Mouse (Mus musculus) urinary bladder, adult 2 months (tissue): ENCODE data around the gene 1700029J07Rik. TPM values are rescaled to one million over a fixed set of nuclear protein-coding genes. Genes with fewer than 3 reads are reported as not detected.

Experiments
- DNase-seq: peaks from one replicate; pipeline ENCODE4 v3.0.0; 2022; ENCODE audit warnings: low spot score
- polyA plus RNA-seq: library from polyadenylated mRNA; depleted of rRNA; stranded (reverse); fragments of >200 nt; gene quantifications from 2 replicates; pipeline ENCODE4 v1.2.3, GENCODE M21; 2012; rRNA removed

Gene 1700029J07Rik
- 8.5 and 11.2 TPM in 2 replicates for polyA plus RNA-seq

DNA sequence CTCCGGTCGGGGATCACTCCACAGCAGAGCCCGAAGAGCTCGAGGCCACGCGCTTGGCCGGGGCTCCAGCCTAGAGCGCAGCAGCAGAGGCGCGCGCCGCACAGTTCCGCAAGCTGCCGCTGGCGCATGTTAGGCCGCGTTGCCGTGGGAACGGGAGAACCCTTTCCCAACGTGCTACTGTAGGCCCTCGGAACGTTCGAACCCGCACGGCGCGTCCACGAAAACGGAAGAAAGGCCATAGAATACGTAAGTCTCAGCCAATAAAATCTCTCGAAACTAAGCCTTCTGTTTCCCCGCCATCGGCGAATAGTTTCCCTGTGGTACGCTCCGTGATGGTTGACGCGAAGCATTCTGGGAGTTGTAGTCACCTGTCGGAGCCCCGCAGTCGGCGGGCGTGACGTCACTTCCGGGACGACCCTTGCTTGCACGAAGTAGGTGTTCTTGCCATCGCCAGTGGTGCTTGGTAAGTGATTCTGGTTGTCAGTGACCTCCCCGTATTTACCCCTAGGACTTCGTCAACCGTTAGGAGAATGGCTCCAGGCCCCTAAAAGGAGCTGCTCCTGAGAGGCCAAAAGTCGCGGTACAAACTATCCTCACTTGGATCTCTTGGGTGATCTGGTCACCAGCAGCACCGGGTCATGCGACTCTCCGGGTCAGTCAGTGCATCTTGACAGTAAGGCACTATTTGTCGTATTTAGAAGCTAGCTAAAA is at the start of gene 1700029J07Rik, which contains the start of gene Ufsp2:
1700029J07Rik (minus strand) TSS at position 127 of the 711 bp plus-strand sequence.
Ufsp2 (plus strand) TSS at position 403 of the 711 bp plus-strand sequence.
- peak; percentile 88 for DNase-seq

DNA sequence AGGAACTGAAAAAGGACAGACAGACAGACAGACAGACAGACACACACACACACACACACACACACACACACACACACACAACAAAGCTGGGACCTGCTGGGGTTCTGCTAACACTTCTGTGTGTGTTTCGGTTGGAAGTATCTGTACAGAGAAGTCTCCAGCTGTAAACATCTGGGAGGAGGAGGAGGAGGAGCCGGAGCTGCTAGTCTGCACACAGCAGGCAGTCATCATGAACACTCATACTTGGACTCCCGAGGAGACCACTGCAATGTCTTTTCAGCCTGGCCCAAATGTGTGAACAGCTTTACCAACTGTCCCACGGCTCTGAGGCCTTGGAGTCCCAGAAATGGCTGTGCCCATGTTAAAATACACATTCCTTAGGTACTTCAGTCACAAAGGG is 49.3 kb upstream of the 1700029J07Rik start:
- DNase-seq, result no peak

DNA sequence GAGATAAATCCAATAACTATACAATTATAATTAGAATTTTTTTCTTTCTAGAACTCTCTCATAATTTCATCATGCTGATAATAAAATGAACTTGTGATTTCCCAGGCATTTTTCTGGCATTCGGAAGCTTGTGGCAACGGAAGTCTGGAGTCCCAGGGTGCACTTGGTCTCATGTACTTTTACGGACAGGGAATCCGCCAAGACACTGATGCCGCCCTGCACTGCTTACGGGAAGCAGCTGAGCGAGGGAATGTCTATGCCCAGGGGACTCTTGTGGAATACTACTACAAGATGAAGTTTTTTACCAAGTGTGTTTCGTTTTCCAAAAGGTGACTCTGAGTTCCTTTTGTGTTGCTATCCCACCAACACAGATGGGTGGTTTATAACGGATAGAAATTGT is 47.7 kb upstream of the 1700029J07Rik start:
- no peak for DNase-seq

DNA sequence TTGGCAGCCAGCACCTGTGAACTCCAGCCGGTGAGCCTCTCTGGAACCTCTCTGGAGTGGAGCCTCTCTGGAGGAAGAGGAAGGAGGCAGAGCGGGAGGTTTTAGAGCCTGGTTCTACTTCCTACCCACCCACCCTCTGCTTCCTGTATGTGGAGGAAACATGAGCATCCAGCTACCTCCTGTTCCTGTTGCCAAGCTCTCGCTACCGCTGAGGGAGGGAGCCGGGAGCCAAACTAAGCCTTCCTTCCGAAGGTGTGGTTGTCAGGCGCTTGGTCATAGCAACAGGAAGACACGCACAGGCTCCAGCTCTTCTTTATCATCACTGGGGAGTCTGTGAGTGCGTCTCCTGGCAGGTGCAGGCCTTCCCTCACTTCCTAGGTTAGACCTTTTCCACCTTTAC is 47.2 kb upstream of the 1700029J07Rik start:
- DNase-seq, result no peak

DNA sequence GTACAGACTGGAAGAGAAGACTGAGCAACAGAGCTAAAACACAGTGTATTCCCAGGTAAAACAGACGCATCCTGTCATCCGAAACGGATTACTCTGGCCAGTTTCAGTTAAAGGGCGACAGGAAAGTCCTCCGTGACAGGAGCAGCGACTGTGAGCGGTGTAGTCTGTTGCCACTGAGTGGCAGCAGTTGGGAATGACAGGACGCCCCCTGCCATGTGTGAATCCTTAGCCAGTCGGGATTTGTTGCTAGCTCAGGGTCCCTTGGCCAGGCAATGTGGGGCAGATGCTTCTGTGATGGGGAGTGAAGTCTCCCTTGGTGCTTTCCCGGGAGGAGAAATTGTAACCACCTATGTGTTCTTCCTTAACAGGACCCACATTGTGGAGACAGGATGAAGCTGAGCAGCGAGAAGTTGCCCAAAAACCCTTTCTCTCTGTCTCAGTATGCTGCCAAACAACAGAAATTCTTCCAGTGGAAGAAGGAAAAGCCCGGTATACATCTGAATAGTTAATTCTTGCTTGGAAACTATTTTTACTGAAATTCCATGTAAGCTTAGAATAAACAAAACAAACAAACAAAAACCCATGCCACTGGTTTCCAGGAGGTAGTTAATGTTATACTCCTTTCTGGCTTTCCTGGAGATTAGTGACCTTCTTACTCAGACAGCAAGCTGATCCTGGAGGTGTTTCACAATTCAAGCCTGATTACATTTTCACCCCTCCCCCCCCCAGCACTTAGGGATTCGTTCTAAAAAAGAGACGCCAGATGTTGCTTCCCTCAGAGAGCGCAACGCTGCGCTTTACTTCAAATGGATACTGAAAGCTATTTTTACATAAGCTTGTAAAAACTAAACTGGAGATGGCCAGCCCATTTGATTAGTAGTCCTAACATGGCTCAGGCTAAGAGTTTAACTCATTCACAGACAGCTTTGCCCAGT is 36.0 kb upstream of the 1700029J07Rik start:
- DNase-seq, result no peak

DNA sequence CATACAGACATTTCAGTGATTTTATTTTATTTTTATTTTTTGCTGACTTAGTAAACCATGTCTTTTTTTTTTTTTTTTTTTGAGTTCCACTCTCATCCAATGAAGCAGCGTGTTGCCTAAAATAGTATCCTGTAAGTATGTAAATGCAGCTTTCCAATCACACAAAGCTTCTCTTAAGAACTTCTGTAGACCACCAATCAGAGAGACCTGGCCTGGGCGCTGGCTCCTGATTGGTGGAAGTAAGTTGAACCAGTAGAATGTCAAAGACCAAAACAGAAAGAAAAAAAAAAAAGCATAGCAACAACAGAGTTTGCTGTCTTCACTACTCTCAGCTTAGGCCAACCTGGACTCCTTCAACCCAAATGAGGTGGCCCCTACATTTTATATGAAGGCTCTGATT is 35.3 kb upstream of the 1700029J07Rik start:
- DNase-seq, result no peak

DNA sequence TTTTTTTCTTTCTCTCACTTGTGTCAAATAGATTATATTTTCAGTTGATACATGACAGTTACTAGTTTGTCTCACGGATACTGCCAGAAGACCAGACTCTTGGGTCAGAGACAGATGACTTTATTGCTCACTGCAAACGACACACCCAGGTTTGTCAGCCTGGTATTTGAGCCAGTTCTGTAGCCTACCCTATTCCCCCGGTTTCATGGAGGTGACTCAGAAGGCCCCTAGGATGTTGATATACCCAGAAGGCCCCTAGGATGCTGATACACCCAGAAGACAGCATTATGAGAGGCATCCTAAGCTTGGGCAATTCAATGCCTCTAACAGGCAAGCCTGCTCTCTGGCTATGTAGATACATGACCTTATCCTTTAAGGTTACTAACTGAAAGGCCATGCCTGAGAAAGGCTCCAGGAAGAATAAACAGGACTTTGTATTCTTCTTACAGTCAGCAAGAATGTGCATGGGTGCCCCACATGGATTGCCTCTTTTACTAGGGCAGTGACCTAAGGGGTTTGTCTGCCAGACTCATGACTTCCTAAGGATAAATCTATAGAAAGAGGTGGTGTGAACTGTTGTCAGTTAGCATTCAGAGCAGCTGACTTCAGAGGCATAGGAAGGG is 32.1 kb upstream of the 1700029J07Rik start:
- no peak for DNase-seq

DNA sequence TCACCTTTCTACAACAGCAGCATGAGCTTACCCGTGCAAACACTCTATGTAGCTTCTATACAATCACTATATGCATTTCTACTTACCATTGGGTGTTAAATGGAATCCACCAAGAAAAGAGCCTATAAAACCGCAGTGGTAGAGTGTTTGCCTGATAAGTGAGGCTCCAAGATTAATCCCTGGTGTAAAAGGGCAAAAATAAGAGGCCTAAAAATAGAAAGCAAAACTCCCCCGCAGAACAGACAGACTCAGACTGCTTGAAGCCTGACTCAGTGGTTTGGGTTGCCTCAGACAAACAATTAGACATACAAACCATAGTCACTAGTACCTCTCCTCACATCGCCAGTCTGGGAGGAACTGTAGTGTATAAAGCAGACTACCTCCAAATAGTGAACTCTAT is 30.5 kb upstream of the 1700029J07Rik start, which contains the start of gene Ankrd37:
Ankrd37 (minus strand) TSS at position 112 of the 400 bp plus-strand sequence.
- DNase-seq, result no peak

DNA sequence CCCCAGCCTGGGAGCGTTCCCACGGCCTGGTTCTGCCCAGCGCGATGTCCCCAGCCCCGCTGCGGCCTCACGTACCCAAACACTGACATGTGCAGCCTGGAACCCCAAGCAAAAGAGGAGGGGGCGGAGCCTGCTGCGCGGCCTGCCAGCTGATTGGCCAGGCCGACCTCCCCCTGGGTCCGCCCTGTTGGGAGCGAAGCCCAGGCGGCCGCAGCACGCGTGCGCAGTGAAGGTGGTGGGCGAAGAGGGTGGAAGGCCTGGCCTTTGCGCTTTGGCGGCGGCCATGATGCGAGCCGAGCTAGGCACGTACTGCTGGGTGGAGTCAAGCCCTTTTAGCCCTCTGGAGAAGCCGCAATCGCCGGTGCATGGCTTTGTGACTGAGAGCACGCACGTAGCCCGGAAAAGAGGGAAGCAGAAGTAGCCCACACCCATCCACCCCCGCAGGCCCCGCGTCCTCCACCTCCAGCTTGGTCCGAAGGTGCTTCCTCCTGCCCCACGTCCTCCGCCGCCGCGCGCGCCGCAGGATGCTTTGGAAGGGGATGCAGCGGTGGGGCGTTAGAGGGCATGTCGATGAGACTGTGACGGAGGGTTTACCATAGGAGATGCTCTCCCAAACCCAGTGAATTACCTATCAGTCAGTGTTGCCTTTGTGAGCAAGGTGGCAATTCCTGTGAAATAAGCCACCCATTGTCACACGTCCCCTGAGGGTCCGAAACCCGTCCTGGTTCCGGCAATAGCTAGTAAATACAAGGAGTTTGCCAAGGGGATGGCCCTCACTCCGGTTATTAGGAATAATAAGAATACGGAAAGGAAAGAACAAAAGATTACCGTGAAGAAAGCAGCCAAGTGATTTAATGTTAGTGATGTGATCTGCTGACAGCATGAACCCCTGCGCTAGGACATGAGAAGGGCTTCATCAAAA is 25.0 kb upstream of the 1700029J07Rik start:
- DNase-seq, result peak; percentile 97

DNA sequence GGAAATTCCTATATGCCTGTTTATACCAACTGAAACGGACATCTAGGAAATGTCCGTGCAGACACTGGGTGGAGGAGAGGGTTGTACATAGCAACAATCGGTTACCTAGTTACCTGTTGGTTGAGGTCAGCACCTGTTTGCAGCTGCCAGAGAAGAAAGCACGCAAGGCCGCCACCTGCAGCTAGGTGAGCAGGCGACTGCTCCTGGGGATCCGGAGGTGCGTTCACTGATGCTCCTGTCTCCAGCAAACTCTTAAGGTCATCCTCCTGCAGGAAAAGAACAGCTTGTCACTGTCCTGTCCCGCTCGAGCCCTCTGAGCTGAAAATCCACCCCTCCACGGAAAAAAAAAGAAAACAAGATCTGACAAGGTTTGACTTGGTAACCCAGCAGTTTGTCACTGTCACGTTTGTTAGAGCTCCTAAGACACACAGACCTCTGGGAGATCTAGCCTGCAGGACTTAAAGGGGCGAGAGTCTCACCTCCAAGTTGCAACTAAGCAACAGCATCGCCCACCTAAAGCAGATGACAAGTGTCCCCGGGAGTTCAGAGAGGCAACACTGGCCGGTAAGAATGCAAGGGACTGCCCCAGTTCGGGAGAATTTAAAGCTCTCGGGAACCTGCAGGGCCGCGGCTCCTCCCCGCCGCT is 24.2 kb upstream of the 1700029J07Rik start, which contains the start of gene Lrp2bp:
Lrp2bp (plus strand) TSS at position 166 of the 646 bp plus-strand sequence.
- DNase-seq, result no peak

DNA sequence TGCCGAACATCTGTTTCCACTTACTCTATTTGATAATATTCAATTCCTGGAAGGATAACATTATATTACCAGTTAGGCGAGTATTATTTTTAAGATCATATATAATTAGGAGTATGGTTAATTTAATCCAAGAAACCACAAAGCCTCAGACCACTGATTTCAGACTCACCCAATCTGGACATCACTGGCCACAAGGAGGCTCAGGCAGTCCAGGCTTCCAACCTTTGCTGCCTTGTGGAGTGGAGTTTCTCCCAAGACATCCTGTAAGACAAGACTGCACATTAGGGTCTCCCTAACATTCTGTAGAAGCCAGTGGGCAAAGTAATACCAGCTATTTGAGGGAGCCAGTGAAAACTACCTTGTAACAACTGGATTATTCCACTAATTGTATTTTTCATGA is 23.2 kb upstream of the 1700029J07Rik start:
- no peak for DNase-seq

DNA sequence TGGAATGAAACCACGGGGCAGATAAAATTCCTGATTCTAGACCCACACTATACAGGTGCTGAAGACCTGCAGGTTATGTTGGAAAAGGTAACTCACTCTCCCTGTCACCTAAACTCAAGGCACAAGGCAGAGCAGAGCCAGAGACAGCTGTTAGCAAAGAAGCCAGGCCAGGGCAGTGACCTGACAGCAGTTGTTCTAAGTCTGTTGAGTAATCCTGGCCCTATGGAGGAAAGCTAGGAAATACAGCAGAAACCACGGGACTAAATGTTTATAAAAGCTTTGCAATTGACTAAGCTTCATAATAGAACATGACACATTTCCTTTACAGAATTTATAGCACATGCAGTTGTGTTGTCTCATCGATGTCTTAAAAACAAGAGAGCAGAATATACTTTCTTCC is 20.5 kb upstream of the 1700029J07Rik start:
- DNase-seq, result no peak

DNA sequence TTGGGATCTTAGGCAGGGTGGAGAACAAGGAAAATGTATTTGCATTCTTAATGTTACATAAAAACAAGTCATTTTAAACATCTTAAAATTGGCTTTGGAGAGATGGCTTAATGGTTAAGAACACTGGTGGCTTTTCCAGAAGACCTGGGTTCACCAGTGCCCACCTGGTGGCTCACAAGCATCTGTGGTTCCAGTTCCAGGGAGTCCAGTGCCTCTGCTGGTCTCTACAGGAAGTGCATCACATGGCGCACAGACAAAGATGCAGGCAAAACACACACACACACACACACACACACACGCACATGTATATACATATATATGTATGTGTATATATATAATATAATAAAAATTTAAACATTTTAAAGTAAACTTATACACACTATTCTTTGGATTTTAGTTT is 19.1 kb upstream of the 1700029J07Rik start:
- no peak for DNase-seq

DNA sequence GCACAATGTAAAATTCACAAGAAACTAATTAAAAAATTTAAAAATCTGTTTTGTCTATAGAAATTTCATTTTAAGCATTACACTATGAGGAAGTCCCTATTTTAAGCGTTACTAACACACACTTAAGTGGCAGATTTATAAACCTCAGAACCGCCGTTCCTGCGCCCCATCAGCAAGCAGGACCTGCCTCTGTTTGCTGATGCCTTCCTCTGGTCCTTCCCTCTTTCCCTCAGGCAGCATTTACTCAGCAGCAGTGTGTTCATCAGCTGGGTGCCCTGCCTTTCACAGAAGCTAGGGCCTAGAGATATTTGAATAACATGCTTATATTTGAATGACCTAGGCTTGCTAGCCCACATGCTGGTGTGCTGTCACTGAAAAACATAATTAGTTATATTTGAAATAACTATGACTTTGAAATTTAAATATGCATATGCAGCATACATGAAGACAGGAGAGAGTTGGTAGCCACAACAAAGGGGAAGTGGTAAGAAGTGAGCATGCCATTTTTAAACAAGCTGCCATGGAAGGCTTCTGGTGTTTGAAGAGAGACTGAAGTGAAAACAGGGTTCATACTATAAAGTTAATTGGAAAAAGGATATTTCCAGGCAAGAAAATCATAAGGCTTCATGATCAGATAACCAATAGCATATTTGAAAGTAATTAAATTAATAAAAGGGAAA is 15.7 kb upstream of the 1700029J07Rik start:
- DNase-seq, result no peak

DNA sequence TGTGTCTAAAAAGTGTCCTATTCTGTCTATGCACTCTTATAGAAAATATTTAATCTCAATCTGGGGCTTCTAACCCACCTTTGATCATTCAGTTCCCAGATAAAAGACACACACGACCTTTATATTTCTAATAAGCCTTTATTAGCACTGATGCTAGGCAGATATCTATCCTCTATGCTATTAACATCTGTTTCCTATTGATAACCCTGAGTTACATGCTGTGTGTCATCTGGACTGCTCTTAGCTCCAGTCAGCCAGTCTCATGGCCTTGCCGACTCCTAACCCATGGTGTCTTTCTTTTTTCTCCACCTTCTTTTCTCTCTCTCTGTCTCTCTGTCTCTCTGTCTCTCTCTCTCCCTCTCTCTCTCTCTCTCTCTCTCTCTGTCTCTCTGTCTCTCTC is 13.1 kb upstream of the 1700029J07Rik start:
- no peak for DNase-seq

DNA sequence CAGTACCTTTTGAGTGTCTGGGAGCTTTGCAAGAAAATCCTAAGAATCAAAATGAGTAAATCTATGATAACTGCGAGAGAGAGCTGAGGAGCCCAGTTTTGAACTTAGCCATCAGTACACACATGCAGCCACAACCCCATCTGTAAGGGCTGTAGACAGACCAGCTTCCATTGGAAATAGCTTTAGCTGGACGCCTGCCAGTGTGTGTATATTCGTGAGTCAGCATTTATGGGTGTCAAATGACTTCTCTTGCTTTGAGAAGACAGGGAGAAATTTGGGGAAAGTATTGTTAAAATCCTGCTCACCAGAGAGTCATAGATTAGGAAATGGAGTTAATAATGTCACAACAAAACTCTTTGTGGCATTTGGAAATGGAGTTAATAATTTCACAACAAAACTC is 11.6 kb upstream of the 1700029J07Rik start:
- DNase-seq, result no peak

DNA sequence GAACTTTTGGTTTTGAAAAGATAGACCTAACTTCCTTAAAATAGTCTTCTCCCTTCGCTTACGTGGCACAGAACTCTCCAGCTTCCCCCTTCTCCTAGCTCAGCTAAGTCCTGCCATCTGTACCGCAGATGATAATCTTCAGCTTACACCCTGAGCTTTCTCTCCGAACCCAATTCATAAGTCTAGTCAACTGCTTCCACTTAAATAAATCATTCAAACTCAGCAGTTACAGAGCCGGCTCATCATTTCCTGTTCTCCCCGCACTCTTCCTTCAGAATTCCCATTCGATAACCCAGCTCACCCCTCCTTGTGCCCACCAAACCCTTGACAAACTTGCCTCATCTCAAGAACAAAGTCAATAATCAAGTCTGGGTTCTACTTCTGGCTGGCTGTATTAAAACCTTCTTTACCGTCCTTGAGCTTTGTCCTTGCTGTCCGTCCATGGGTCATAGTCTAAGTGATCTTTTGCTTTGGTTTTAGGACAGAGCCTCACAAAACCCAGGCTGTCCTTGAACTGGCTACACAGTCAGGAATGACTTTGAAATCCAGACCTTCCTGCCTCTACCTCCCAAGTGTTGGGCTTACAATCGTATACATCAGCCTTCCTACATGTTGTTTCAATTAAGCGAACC is 901 bp upstream of the 1700029J07Rik start:
- DNase-seq, result no peak

DNA sequence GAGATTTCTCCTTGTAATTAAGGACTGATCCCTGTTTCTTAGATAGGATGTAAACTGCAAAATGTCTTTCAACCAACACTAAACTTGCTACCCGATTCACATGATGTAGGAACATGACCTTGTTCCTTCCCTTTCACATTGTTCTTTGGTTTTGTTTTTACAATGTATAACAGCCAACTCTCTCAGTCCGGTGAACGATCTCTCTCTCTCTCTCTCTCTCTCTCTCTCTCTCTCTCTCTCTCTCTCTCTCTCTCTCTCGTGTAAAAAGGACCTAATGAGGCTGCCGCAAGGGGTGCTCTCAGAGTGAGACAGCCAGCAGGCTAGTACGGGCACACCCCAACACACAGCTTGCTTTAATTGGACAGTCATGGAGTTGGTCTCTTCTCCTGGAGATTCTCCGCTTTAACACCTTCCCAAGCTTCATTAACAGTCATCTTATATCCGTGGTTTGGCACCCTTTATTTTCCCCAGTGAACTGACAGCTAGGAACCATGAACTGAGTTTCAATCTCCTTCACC is 1.0 kb downstream of the 1700029J07Rik start:
- no peak for DNase-seq

DNA sequence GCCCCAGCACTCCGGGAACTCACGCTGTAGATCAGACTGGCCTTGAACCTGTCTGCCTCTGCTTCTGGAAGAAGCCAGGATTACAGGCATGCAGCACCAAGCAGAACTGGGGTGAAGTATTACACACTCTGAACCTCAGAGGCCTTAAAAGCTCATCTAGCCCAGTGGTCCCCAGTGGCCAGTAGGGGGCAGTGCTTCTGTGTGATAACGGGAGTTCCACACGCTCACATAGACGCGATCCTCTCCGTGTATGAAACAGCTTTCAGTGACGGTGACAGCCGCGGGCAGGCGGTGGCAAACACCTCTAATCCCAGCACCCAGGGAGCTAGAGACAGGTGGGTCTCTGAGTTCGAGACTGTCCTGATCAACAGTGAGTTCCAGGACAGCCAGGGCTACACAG is 4.2 kb downstream of the 1700029J07Rik start:
- DNase-seq, result no peak
